Mouse (Mus musculus): ENCODE results near the gene Acbd3. TPM values are rescaled to one million over a fixed set of nuclear protein-coding genes. Genes with fewer than 3 reads are reported as not detected.

The Acbd3 gene
- 7.3 and 8.2 TPM in 2 replicates for polyA plus RNA-seq (2012; rRNA removed)

DNA sequence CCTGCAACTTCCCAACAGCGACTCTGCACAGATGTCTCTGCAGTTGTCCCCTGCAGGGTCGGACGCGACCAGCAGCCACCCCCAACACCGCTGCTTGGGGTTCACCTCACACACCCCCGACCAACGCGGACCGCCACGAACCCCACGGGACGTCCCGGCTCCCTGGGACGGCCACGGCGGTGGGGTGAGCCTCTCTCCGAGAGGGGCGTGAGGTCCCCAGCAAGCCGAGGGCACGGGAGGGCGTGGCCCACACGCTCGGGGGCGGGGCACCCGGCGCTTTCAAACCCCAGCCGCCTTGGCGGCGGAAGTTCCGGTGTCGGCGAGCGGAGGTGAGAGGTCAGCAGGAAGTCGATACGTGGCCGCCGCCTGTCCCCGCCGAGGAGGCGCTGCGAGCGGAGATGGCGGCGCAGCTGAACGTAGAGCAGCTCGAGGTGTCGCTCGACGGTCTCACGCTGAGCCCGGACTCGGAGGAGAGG is at the start of gene Acbd3:
Acbd3 (plus strand) TSS at position 340 of the 476 bp plus-strand sequence.
- TF ChIP-seq POLR2A (IDR thresholded peaks at IDR 0.05; ENCODE audit: low read depth, low read length) (peak; percentile 91), CTCF (IDR thresholded peaks at IDR 0.05; ENCODE audit: extremely low read depth, insufficient read depth, insufficient read length, insufficient replicate concordance) (no peak)
- Histone ChIP-seq H3K4me3 (ENCODE audit: extremely low read depth, insufficient read depth, insufficient read length) (peak within 1 kb of the TSS; percentile 89), H3K36me3 (ENCODE audit: control insufficient read depth, insufficient read depth, low read length) (no peaks in the 10 kb centered on the region), H3K27ac (ENCODE audit: insufficient read depth, low read length) (peak within 1 kb of the TSS; percentile 85), H3K27me3 (ENCODE audit: control insufficient read depth, insufficient read depth, low read length) (no peaks in the 10 kb centered on the region), H3K4me1 (ENCODE audit: control insufficient read depth, insufficient read depth, insufficient read length) (peaks cover 18% of the 10 kb centered on the region)
- WGBS, result under 1% methylated on average over 50 of the region's 52 CpGs
- DNase-seq (ENCODE audit: low read depth in 1 of 2, low spot score in 2 of 2), result peak; percentile 71 to 90

DNA sequence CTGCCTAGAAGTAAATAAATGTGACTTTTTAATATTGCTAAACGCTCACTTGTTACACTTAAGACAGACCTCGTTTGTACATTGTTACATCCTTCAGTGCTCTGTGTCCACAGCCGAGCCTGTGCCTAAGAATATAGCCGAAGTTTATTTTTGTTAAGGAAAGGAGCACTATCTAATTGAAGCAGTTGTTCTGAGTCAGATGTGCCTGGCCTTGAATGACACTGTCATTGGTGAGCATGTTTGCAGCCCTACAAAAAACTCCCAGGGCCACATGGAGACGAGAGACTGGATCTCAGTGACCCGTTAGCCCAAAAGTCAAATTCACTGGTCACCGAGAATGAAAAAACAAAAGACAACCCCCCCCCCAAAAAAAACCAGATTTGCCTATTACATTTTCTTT is 34.6 kb upstream of the Acbd3 start:
- no peak overlapping the region for H3K27ac ChIP-seq (ENCODE audit: insufficient read depth, low read length)
- H3K27me3 ChIP-seq (ENCODE audit: control insufficient read depth, insufficient read depth, low read length), result no peaks in the 10 kb centered on the region
- whole genome bisulfite sequencing, result 93% methylated on average over 7 of the region's 7 CpGs
- no peak for TF ChIP-seq CTCF (IDR thresholded peaks at IDR 0.05; ENCODE audit: extremely low read depth, insufficient read depth, insufficient read length, insufficient replicate concordance)
- H3K4me3 ChIP-seq (ENCODE audit: extremely low read depth, insufficient read depth, insufficient read length), result no peak overlapping the region
- H3K36me3 ChIP-seq (ENCODE audit: control insufficient read depth, insufficient read depth, low read length), result peaks cover 9% of the 10 kb centered on the region
- no peak for DNase-seq (ENCODE audit: low read depth in 1 of 2, low spot score in 2 of 2)
- no peaks in the 10 kb centered on the region for H3K4me1 ChIP-seq (ENCODE audit: control insufficient read depth, insufficient read depth, insufficient read length)

DNA sequence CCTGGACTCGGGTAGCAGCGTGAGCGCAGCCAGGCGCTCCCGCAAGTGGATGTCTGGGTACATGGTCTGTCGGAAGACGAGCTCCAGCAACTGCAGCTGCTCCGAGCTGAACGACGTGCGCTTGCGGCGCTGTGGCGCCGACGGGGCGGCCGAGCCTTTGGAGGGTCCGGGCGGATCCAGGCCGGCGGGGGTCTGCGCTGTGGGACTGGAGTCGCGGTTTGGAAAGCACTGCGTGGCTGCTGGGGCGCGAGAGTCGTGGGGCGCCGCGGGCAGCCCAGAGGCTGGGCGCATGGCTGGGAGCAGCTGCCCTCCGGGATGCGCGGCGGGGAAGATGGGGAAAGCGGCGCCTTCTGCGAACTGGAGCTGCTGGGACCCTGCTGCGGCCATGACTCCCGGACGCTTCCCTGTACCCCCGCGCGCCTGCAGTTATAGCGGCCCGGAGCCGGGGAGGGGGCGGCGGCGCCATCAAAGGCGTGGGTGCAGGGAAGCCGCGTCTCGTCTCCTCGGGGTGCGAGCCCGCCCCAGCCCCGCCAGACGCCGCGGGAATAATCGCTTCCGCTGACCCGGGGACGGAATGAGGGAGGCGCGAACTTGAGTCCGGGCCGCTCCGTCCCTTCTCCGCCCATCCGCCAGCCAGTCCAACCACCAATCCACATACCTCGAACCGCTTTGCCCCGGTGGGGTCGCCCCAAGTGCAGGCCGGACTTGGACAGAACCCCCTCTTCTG is 29.1 kb upstream of the Acbd3 start, which contains the start of gene Mixl1:
Mixl1 (minus strand) TSS at position 409 of the 727 bp plus-strand sequence.
- Histone ChIP-seq H3K27me3 (ENCODE audit: control insufficient read depth, insufficient read depth, low read length) (peaks cover 8% of the 10 kb centered on the region), H3K4me3 (ENCODE audit: extremely low read depth, insufficient read depth, insufficient read length) (0 out of 2 replicates have a peak within 1 kb of the TSS, but pooled peaks have one; percentile 1), H3K4me1 (ENCODE audit: control insufficient read depth, insufficient read depth, insufficient read length) (no peaks in the 10 kb centered on the region; the same call in 1 of the 2 replicates), H3K27ac (ENCODE audit: insufficient read depth, low read length) (no peak within 1 kb of the TSS), H3K36me3 (ENCODE audit: control insufficient read depth, insufficient read depth, low read length) (no peaks in the 10 kb centered on the region; the same call in 1 of the 2 replicates)
- whole genome bisulfite sequencing, result 7% methylated on average over 78 of the region's 79 CpGs
- no peak for DNase-seq (ENCODE audit: low read depth in 1 of 2, low spot score in 2 of 2)
- TF ChIP-seq POLR2A (IDR thresholded peaks at IDR 0.05; ENCODE audit: low read depth, low read length) (no peak), CTCF (IDR thresholded peaks at IDR 0.05; ENCODE audit: extremely low read depth, insufficient read depth, insufficient read length, insufficient replicate concordance) (no peak)

DNA sequence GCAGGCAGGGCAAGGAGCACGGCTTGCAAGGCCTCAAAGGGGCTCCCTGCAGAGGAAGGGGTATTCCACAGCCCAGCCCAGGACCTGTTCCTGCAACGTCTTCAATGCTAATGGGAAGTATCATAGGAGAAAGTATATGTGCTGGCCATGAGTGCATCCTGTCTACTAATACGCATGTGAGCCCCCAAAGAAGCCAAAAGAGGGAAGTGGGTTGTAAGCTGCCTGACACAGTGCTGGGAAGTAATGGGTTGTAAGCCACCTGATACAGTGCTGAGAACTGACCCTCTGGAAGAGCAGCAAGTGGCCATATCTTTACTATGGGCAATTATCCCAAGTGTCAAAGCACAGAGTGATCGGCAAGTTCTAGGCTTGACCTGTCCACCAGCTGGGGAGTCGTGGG is 27.8 kb upstream of the Acbd3 start:
- DNase-seq (ENCODE audit: low read depth in 1 of 2, low spot score in 2 of 2), result no peak
- Histone ChIP-seq H3K27ac (ENCODE audit: insufficient read depth, low read length) (no peak overlapping the region), H3K4me1 (ENCODE audit: control insufficient read depth, insufficient read depth, insufficient read length) (no peaks in the 10 kb centered on the region; the same call in 1 of the 2 replicates), H3K4me3 (ENCODE audit: extremely low read depth, insufficient read depth, insufficient read length) (no peak overlapping the region), H3K36me3 (ENCODE audit: control insufficient read depth, insufficient read depth, low read length) (no peaks in the 10 kb centered on the region), H3K27me3 (ENCODE audit: control insufficient read depth, insufficient read depth, low read length) (peaks cover 8% of the 10 kb centered on the region)
- TF ChIP-seq POLR2A (IDR thresholded peaks at IDR 0.05; ENCODE audit: low read depth, low read length), result no peak
- no peak for TF ChIP-seq CTCF (IDR thresholded peaks at IDR 0.05; ENCODE audit: extremely low read depth, insufficient read depth, insufficient read length, insufficient replicate concordance)
- WGBS, result 41% methylated on average over 5 of the region's 5 CpGs

DNA sequence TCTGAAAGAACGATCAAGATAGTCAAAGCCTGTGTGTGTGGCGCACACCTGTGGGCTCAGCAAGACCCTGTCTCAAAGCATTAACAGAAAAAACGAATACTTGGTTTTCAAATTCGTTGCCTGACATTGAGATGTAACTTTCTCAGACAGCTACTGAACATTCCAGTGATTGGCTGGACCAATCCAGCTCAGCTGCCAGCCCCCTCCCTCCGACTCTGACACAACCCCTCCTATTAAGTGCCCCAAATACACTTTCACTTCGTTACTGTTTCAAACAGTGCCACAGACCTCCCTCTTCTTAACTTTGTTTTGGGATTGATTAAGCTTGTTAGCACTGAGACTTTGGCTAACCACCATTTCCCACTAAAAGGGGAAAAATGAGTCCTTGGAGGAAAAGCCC is 22.4 kb upstream of the Acbd3 start:
- H3K4me3 ChIP-seq (ENCODE audit: extremely low read depth, insufficient read depth, insufficient read length), result no peak overlapping the region
- H3K27ac ChIP-seq (ENCODE audit: insufficient read depth, low read length), result no peak overlapping the region
- 54% methylated on average over 6 of the region's 6 CpGs for WGBS
- no peak for DNase-seq (ENCODE audit: low read depth in 1 of 2, low spot score in 2 of 2)
- no peak for TF ChIP-seq POLR2A (IDR thresholded peaks at IDR 0.05; ENCODE audit: low read depth, low read length)
- TF ChIP-seq CTCF (IDR thresholded peaks at IDR 0.05; ENCODE audit: extremely low read depth, insufficient read depth, insufficient read length, insufficient replicate concordance), result no peak
- H3K27me3 ChIP-seq (ENCODE audit: control insufficient read depth, insufficient read depth, low read length), result no peaks in the 10 kb centered on the region
- H3K4me1 ChIP-seq (ENCODE audit: control insufficient read depth, insufficient read depth, insufficient read length), result no peaks in the 10 kb centered on the region
- H3K36me3 ChIP-seq (ENCODE audit: control insufficient read depth, insufficient read depth, low read length), result no peaks in the 10 kb centered on the region

DNA sequence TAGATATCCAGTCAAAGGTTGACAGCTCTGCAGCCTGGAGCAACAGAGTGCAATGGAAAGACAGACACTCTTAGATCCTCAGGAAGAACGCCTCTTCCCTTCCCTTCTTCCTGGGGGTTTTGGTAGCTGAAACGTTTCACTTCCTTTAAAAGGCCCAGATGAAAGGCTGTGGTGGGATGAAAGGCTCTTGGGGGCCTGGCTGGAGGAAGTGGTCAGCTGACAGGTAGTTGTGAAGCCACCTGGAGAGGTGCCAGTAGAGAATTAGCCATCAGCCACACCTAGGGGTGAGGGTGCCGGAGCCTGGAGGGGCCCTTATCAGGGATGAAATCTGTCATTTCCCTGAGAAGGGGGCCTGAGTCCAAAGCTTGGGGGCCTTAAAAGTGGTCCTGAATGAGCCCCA is 18.5 kb upstream of the Acbd3 start:
- H3K4me1 ChIP-seq (ENCODE audit: control insufficient read depth, insufficient read depth, insufficient read length), result no peaks in the 10 kb centered on the region; the same call in 1 of the 2 replicates
- no peaks in the 10 kb centered on the region for H3K36me3 ChIP-seq (ENCODE audit: control insufficient read depth, insufficient read depth, low read length)
- no peak overlapping the region for H3K4me3 ChIP-seq (ENCODE audit: extremely low read depth, insufficient read depth, insufficient read length)
- no peak for TF ChIP-seq CTCF (IDR thresholded peaks at IDR 0.05; ENCODE audit: extremely low read depth, insufficient read depth, insufficient read length, insufficient replicate concordance)
- TF ChIP-seq POLR2A (IDR thresholded peaks at IDR 0.05; ENCODE audit: low read depth, low read length), result no peak
- WGBS, result 32% methylated on average over 3 of the region's 3 CpGs
- H3K27ac ChIP-seq (ENCODE audit: insufficient read depth, low read length), result no peak overlapping the region
- no peak for DNase-seq (ENCODE audit: low read depth in 1 of 2, low spot score in 2 of 2)
- H3K27me3 ChIP-seq (ENCODE audit: control insufficient read depth, insufficient read depth, low read length), result no peaks in the 10 kb centered on the region

DNA sequence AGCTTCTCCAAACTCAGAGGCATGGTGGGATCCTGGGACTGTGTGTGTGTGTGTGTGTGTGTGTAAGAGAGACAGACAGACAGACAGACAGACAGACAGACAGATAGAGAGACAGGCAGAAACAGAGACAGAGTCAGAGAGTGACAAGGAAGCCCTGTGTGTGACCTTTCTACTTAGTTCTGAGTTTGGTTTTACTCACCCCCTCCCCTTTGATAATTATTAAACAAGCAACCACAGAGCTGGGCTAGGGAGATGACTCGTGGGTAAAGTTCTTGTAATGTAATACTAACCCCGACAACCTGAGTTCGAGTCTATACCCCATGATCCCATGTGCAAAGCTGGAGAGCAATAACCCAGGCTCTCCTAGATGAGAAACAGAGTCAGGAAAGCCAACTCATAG is 18.0 kb upstream of the Acbd3 start:
- Histone ChIP-seq H3K27ac (ENCODE audit: insufficient read depth, low read length) (no peak overlapping the region), H3K36me3 (ENCODE audit: control insufficient read depth, insufficient read depth, low read length) (no peaks in the 10 kb centered on the region), H3K4me3 (ENCODE audit: extremely low read depth, insufficient read depth, insufficient read length) (no peak overlapping the region), H3K4me1 (ENCODE audit: control insufficient read depth, insufficient read depth, insufficient read length) (no peaks in the 10 kb centered on the region; the same call in 1 of the 2 replicates), H3K27me3 (ENCODE audit: control insufficient read depth, insufficient read depth, low read length) (no peaks in the 10 kb centered on the region)
- WGBS, result 68% methylated on average over 3 of the region's 3 CpGs
- TF ChIP-seq POLR2A (IDR thresholded peaks at IDR 0.05; ENCODE audit: low read depth, low read length), result no peak
- TF ChIP-seq CTCF (IDR thresholded peaks at IDR 0.05; ENCODE audit: extremely low read depth, insufficient read depth, insufficient read length, insufficient replicate concordance), result no peak
- DNase-seq (ENCODE audit: low read depth in 1 of 2, low spot score in 2 of 2), result no peak

Measured in spleen, adult 2 months (tissue).